Mouse (Mus musculus): ENCODE results near the gene Dync1i2. TPM values are rescaled to one million over a fixed set of nuclear protein-coding genes. Genes with fewer than 3 reads are reported as not detected.

The Dync1i2 gene
- polyA plus RNA-seq, 1 experiment from 2014 or later = 199 TPM

GRCm38 (mm10) chr2:71245416-71245815 lies 33.9 kb downstream of the Dync1i2 start:
- ATAC-seq = peak; percentile 60; the same call in 1 of the 2 replicates
- Histone ChIP-seq H3K9me3 (replicated peaks; ENCODE audit: control insufficient read depth, low read length, poor library complexity, severe bottlenecking) (no peaks in the 10 kb centered on the region), H3K27me3 (ENCODE audit: control insufficient read depth, insufficient read depth, low read depth, low read length) (no peaks in the 10 kb centered on the region), H3K27ac (ENCODE audit: low read length) (peak overlapping the region; percentile 68), H3K9ac (ENCODE audit: low read depth, low read length) (0 out of 2 replicates have a peak overlapping the region, but pooled peaks have one; percentile 34), H3K36me3 (ENCODE audit: control insufficient read depth, insufficient read depth, low read length) (peaks cover 11% of the 10 kb centered on the region), H3K4me3 (ENCODE audit: low read depth, low read length) (no peak overlapping the region), H3K4me2 (ENCODE audit: low read length) (no peak overlapping the region), H3K4me1 (ENCODE audit: control insufficient read depth, insufficient read depth, low read length) (peaks cover 10% of the 10 kb centered on the region)
- 40% methylated on average over 3 of the region's 3 CpGs for WGBS

GRCm38 (mm10) chr2:71246096-71246495 lies 34.6 kb downstream of the Dync1i2 start:
- peaks cover 11% of the 10 kb centered on the region for H3K36me3 ChIP-seq (ENCODE audit: control insufficient read depth, insufficient read depth, low read length)
- H3K9ac ChIP-seq (ENCODE audit: low read depth, low read length) = no peak overlapping the region
- H3K27me3 ChIP-seq (ENCODE audit: control insufficient read depth, insufficient read depth, low read depth, low read length) = no peaks in the 10 kb centered on the region
- no peak overlapping the region for H3K4me3 ChIP-seq (ENCODE audit: low read depth, low read length)
- no peak for ATAC-seq
- no peak overlapping the region for H3K4me2 ChIP-seq (ENCODE audit: low read length)
- H3K27ac ChIP-seq (ENCODE audit: low read length) = no peak overlapping the region; the same call in 1 of the 2 replicates
- WGBS = 68% methylated on average over 5 of the region's 5 CpGs
- no peaks in the 10 kb centered on the region for H3K9me3 ChIP-seq (replicated peaks; ENCODE audit: control insufficient read depth, low read length, poor library complexity, severe bottlenecking)
- peaks cover 10% of the 10 kb centered on the region for H3K4me1 ChIP-seq (ENCODE audit: control insufficient read depth, insufficient read depth, low read length)

GRCm38 (mm10) chr2:71248071-71248470 lies 36.6 kb downstream of the Dync1i2 start:
- H3K9ac ChIP-seq (ENCODE audit: low read depth, low read length) = no peak overlapping the region
- H3K4me2 ChIP-seq (ENCODE audit: low read length) = no peak overlapping the region
- no peaks in the 10 kb centered on the region for H3K27me3 ChIP-seq (ENCODE audit: control insufficient read depth, insufficient read depth, low read depth, low read length)
- no peak overlapping the region for H3K4me3 ChIP-seq (ENCODE audit: low read depth, low read length)
- peaks cover 18% of the 10 kb centered on the region for H3K36me3 ChIP-seq (ENCODE audit: control insufficient read depth, insufficient read depth, low read length)
- no peak overlapping the region for H3K27ac ChIP-seq (ENCODE audit: low read length)
- ATAC-seq = no peak
- WGBS = 76% methylated on average over 3 of the region's 3 CpGs
- H3K4me1 ChIP-seq (ENCODE audit: control insufficient read depth, insufficient read depth, low read length) = peaks cover 8% of the 10 kb centered on the region
- H3K9me3 ChIP-seq (replicated peaks; ENCODE audit: control insufficient read depth, low read length, poor library complexity, severe bottlenecking) = no peaks in the 10 kb centered on the region

GRCm38 (mm10) chr2:71250841-71251240 lies 39.3 kb downstream of the Dync1i2 start:
- H3K4me3 ChIP-seq (ENCODE audit: low read depth, low read length) = no peak overlapping the region
- H3K4me1 ChIP-seq (ENCODE audit: control insufficient read depth, insufficient read depth, low read length) = no peaks in the 10 kb centered on the region
- H3K9ac ChIP-seq (ENCODE audit: low read depth, low read length) = no peak overlapping the region
- no peak for ATAC-seq
- H3K4me2 ChIP-seq (ENCODE audit: low read length) = no peak overlapping the region
- 80% methylated on average over 5 of the region's 5 CpGs for WGBS
- no peaks in the 10 kb centered on the region for H3K27me3 ChIP-seq (ENCODE audit: control insufficient read depth, insufficient read depth, low read depth, low read length)
- no peak overlapping the region for H3K27ac ChIP-seq (ENCODE audit: low read length)
- H3K36me3 ChIP-seq (ENCODE audit: control insufficient read depth, insufficient read depth, low read length) = peaks cover 18% of the 10 kb centered on the region
- no peaks in the 10 kb centered on the region for H3K9me3 ChIP-seq (replicated peaks; ENCODE audit: control insufficient read depth, low read length, poor library complexity, severe bottlenecking)

- Histone ChIP-seq H3K36me3 (ENCODE audit: control insufficient read depth, insufficient read depth, low read length) (peaks cover 22% of the 10 kb centered on the region), H3K9ac (ENCODE audit: low read depth, low read length) (no peak overlapping the region), H3K27ac (ENCODE audit: low read length) (no peak overlapping the region), H3K27me3 (ENCODE audit: control insufficient read depth, insufficient read depth, low read depth, low read length) (no peaks in the 10 kb centered on the region), H3K4me1 (ENCODE audit: control insufficient read depth, insufficient read depth, low read length) (no peaks in the 10 kb centered on the region), H3K4me2 (ENCODE audit: low read length) (no peak overlapping the region), H3K9me3 (replicated peaks; ENCODE audit: control insufficient read depth, low read length, poor library complexity, severe bottlenecking) (no peaks in the 10 kb centered on the region), H3K4me3 (ENCODE audit: low read depth, low read length) (no peak overlapping the region)
- 86% methylated on average over 4 of the region's 4 CpGs for WGBS
- ATAC-seq = no peak
Observed at GRCm38 (mm10) chr2:71254836-71255235, 43.3 kb downstream of the Dync1i2 start.

- WGBS = 94% methylated on average over 7 of the region's 7 CpGs
- Histone ChIP-seq H3K36me3 (ENCODE audit: control insufficient read depth, insufficient read depth, low read length) (peaks cover 25% of the 10 kb centered on the region), H3K4me3 (ENCODE audit: low read depth, low read length) (no peak overlapping the region), H3K9me3 (replicated peaks; ENCODE audit: control insufficient read depth, low read length, poor library complexity, severe bottlenecking) (no peaks in the 10 kb centered on the region), H3K9ac (ENCODE audit: low read depth, low read length) (no peak overlapping the region), H3K27me3 (ENCODE audit: control insufficient read depth, insufficient read depth, low read depth, low read length) (no peaks in the 10 kb centered on the region), H3K4me2 (ENCODE audit: low read length) (no peak overlapping the region), H3K4me1 (ENCODE audit: control insufficient read depth, insufficient read depth, low read length) (no peaks in the 10 kb centered on the region), H3K27ac (ENCODE audit: low read length) (no peak overlapping the region)
- ATAC-seq = no peak
Observed at GRCm38 (mm10) chr2:71256581-71256980, 45.1 kb downstream of the Dync1i2 start.

- Histone ChIP-seq H3K9me3 (replicated peaks; ENCODE audit: control insufficient read depth, low read length, poor library complexity, severe bottlenecking) (no peaks in the 10 kb centered on the region), H3K4me2 (ENCODE audit: low read length) (no peak overlapping the region), H3K27me3 (ENCODE audit: control insufficient read depth, insufficient read depth, low read depth, low read length) (no peaks in the 10 kb centered on the region), H3K36me3 (ENCODE audit: control insufficient read depth, insufficient read depth, low read length) (peaks cover 30% of the 10 kb centered on the region), H3K4me3 (ENCODE audit: low read depth, low read length) (no peak overlapping the region), H3K9ac (ENCODE audit: low read depth, low read length) (no peak overlapping the region), H3K27ac (ENCODE audit: low read length) (no peak overlapping the region), H3K4me1 (ENCODE audit: control insufficient read depth, insufficient read depth, low read length) (no peaks in the 10 kb centered on the region)
- 93% methylated on average over 20 of the region's 20 CpGs for WGBS
- ATAC-seq = no peak
Observed at GRCm38 (mm10) chr2:71264585-71264984, 53.1 kb downstream of the Dync1i2 start.

- WGBS = 95% methylated on average over 8 of the region's 8 CpGs
- H3K9ac ChIP-seq (ENCODE audit: low read depth, low read length) = no peak overlapping the region
- peaks cover 14% of the 10 kb centered on the region for H3K36me3 ChIP-seq (ENCODE audit: control insufficient read depth, insufficient read depth, low read length)
- H3K4me3 ChIP-seq (ENCODE audit: low read depth, low read length) = no peak overlapping the region
- H3K27ac ChIP-seq (ENCODE audit: low read length) = no peak overlapping the region
- no peaks in the 10 kb centered on the region for H3K27me3 ChIP-seq (ENCODE audit: control insufficient read depth, insufficient read depth, low read depth, low read length)
- no peak for ATAC-seq
- H3K9me3 ChIP-seq (replicated peaks; ENCODE audit: control insufficient read depth, low read length, poor library complexity, severe bottlenecking) = no peaks in the 10 kb centered on the region
- no peak overlapping the region for H3K4me2 ChIP-seq (ENCODE audit: low read length)
- H3K4me1 ChIP-seq (ENCODE audit: control insufficient read depth, insufficient read depth, low read length) = no peaks in the 10 kb centered on the region
Observed at GRCm38 (mm10) chr2:71268691-71269090, 57.2 kb downstream of the Dync1i2 start.

- no peaks in the 10 kb centered on the region for H3K4me1 ChIP-seq (ENCODE audit: control insufficient read depth, insufficient read depth, low read length)
- H3K27ac ChIP-seq (ENCODE audit: low read length) = no peak overlapping the region
- ATAC-seq = no peak
- no peaks in the 10 kb centered on the region for H3K9me3 ChIP-seq (replicated peaks; ENCODE audit: control insufficient read depth, low read length, poor library complexity, severe bottlenecking)
- H3K36me3 ChIP-seq (ENCODE audit: control insufficient read depth, insufficient read depth, low read length) = peaks cover 14% of the 10 kb centered on the region
- WGBS = 77% methylated on average over 1 of the region's 1 CpGs
- no peak overlapping the region for H3K4me2 ChIP-seq (ENCODE audit: low read length)
- no peak overlapping the region for H3K4me3 ChIP-seq (ENCODE audit: low read depth, low read length)
- H3K9ac ChIP-seq (ENCODE audit: low read depth, low read length) = no peak overlapping the region
- H3K27me3 ChIP-seq (ENCODE audit: control insufficient read depth, insufficient read depth, low read depth, low read length) = no peaks in the 10 kb centered on the region
Observed at GRCm38 (mm10) chr2:71269332-71269731, 57.8 kb downstream of the Dync1i2 start.

Measured in midbrain, embryonic 16.5 days (tissue).